Mouse (Mus musculus): ENCODE results near the gene Hoxa9.

- TF ChIP-seq POLR2AphosphoS2 (IDR thresholded peaks at IDR 0.05; ENCODE audit: insufficient read length, low read depth) = no peak
- TF ChIP-seq POLR2A (IDR thresholded peaks at IDR 0.05; ENCODE audit: insufficient read length, low read depth) = no peak
- TF ChIP-seq MYOD1 (IDR thresholded peaks at IDR 0.05; ENCODE audit: control insufficient read depth in 1 of 3, insufficient read length in 2 of 3, low read depth in 2 of 3) = no peak
- TF ChIP-seq TCF3 (IDR thresholded peaks at IDR 0.05; ENCODE audit: insufficient read length, low read depth) = no peak
- TF ChIP-seq SRF (IDR thresholded peaks at IDR 0.05; ENCODE audit: control insufficient read depth, insufficient read length, low read depth) = no peak
- no peak for TF ChIP-seq CEBPB (IDR thresholded peaks at IDR 0.05; ENCODE audit: insufficient read depth, poor library complexity, severe bottlenecking)
- no peak for TF ChIP-seq TCF12 (IDR thresholded peaks at IDR 0.05; ENCODE audit: insufficient read depth, poor library complexity, severe bottlenecking)
- TF ChIP-seq USF1 (IDR thresholded peaks at IDR 0.05; ENCODE audit: low read depth) = no peak
- no peak for TF ChIP-seq MYOG (IDR thresholded peaks at IDR 0.05; ENCODE audit: control insufficient read depth in 1 of 3, insufficient read depth in 1 of 3, insufficient read length in 2 of 3, low read depth in 2 of 3)
- no peak for TF ChIP-seq MAX (IDR thresholded peaks at IDR 0.05; ENCODE audit: low read depth)
- no peak for TF ChIP-seq E2F4 (IDR thresholded peaks at IDR 0.05; ENCODE audit: insufficient read depth)
- no peak for TF ChIP-seq REST (IDR thresholded peaks at IDR 0.05; ENCODE audit: insufficient read depth, insufficient read length)
Measured at GRCm38 (mm10) chr6:52231885-52232567, 1.1 kb upstream of the Hoxa9 start.
